Comparison of ENCODE assay signal across 8 mouse cellular contexts in genomic region chr4:119539836-119540532, GRCm38 (mm10). TPM values are rescaled to one million over a fixed set of nuclear protein-coding genes. Genes with fewer than 3 reads are reported as not detected.
DNase-seq lines count a peak whose midpoint lies in the region; ATAC-seq and TF ChIP-seq lines count a peak whose summit lies in the region.

No protein-coding gene starts in this region.

- no peak for TF ChIP-seq RAD21 in MEL (IDR thresholded peaks at IDR 0.05; ENCODE audit: low read depth, low read length)

- H3K4me1 ChIP-seq in MEL (ENCODE audit: control insufficient read depth in 1 of 2, insufficient read depth in 2 of 2, low read length in 2 of 2) = peaks cover 14 to 15% of the 10 kb centered on the region in 2 experiments
- H3K4me1 ChIP-seq in bone marrow macrophage, adult 2 months (ENCODE audit: control insufficient read depth, insufficient read depth, low read length) = peaks cover 24% of the 10 kb centered on the region
- H3K4me1 ChIP-seq in forebrain, embryonic 11.5 days (replicated peaks; ENCODE audit: control insufficient read depth, insufficient read depth, low read length) = peaks cover 4% of the 10 kb centered on the region; the same call in 1 of the 2 replicates

- ATAC-seq in forebrain, embryonic 11.5 days (replicated peaks; ENCODE audit: low FRiP score) = peak; percentile 89

- no peaks in the 10 kb centered on the region for H3K27me3 ChIP-seq in MEL (ENCODE audit: control insufficient read depth in 1 of 2, insufficient read depth in 2 of 2, low read length in 2 of 2)
- no peaks in the 10 kb centered on the region for H3K27me3 ChIP-seq in forebrain, embryonic 11.5 days (ENCODE audit: control insufficient read depth, insufficient read depth, low read length)

- peaks cover 0 to 25% of the 10 kb centered on the region in 2 experiments; a peak in 3 of 4 replicates for H3K36me3 ChIP-seq in MEL (ENCODE audit: control insufficient read depth in 1 of 2, insufficient read depth in 2 of 2, low read length in 2 of 2)
- no peaks in the 10 kb centered on the region for H3K36me3 ChIP-seq in forebrain, embryonic 11.5 days (ENCODE audit: control insufficient read depth, insufficient read depth, low read length)
- H3K36me3 ChIP-seq in macrophage (ENCODE audit: inconsistent target) = no peaks in the 10 kb centered on the region

- H3K9me3 ChIP-seq in MEL (replicated peaks; ENCODE audit: insufficient read depth, low read length) = no peaks in the 10 kb centered on the region
- no peaks in the 10 kb centered on the region for H3K9me3 ChIP-seq in forebrain, embryonic 11.5 days (ENCODE audit: control insufficient read depth, low read length)

- H3K4me2 ChIP-seq in forebrain, embryonic 11.5 days (ENCODE audit: low read depth, low read length, severe bottlenecking) = peak overlapping the region; percentile 80

- no peak for TF ChIP-seq CTCF in MEL (IDR thresholded peaks at IDR 0.05 in 2 of 3, conservative IDR thresholded peaks at IDR 0.05 in 1 of 3; ENCODE audit: control insufficient read depth in 1 of 3, insufficient read depth in 1 of 3, low read depth in 2 of 3, low read length in 3 of 3, poor library complexity in 1 of 3, severe bottlenecking in 1 of 3)
- TF ChIP-seq CTCF in bone marrow macrophage, adult 2 months (IDR thresholded peaks at IDR 0.05; ENCODE audit: low read depth, low read length) = no peak

- under 1% methylated on average over 40 of the region's 76 CpGs for WGBS in forebrain, embryonic 11.5 days
- under 1% methylated on average over 72 of the region's 76 CpGs for WGBS in macrophage (ENCODE audit: missing documents)

- intact Hi-C loops in heart, postnatal 10 days (cut with DNase I) = loop anchor here (2.0 to 5.0 kb wide), 3 partner anchors 87 to 293 kb away; no protein-coding TSS in a partner anchor

- peak; percentile 69 for DNase-seq in MEL (ENCODE audit: low read depth, low spot score)
- DNase-seq in forebrain, embryonic 11.5 days (ENCODE audit: low spot score) = peak; percentile 80
- DNase-seq in heart, postnatal 10 days = peak; percentile 56 to 61
- DNase-seq in layer of hippocampus, adult 9-11 months = peak; percentile 53
- DNase-seq in right cerebral cortex, adult 2 months (ENCODE audit: low spot score in 2 of 2) = peak; percentile 27 to 32
- peak; percentile 64 for DNase-seq in yolk sac, embryonic 10.5 days (ENCODE audit: low spot score)

- peak overlapping the region; percentile 97 for H3K9ac ChIP-seq in MEL (ENCODE audit: control insufficient read depth, low read depth, low read length, poor library complexity, severe bottlenecking)
- H3K9ac ChIP-seq in forebrain, embryonic 11.5 days (ENCODE audit: low read length) = peak overlapping the region; percentile 94

- H3K79me2 ChIP-seq in MEL (ENCODE audit: control insufficient read depth, insufficient read depth, low read length, poor library complexity) = peaks cover 42% of the 10 kb centered on the region
- peaks cover 48% of the 10 kb centered on the region for H3K79me2 ChIP-seq in macrophage (ENCODE audit: inconsistent target)

- TF ChIP-seq POLR2A in MEL (IDR thresholded peaks at IDR 0.05; ENCODE audit: control insufficient read depth in 1 of 2, insufficient read depth in 1 of 2, low read depth in 1 of 2, low read length in 2 of 2, poor library complexity in 1 of 2) = 0 out of 4 replicates have a peak, but pooled peaks of 1 of the 2 experiments have one; percentile 29
- TF ChIP-seq POLR2A in bone marrow macrophage, adult 2 months (IDR thresholded peaks at IDR 0.05; ENCODE audit: borderline replicate concordance, low read depth, low read length) = no peak

- H3K4me3 ChIP-seq in MEL (ENCODE audit: control insufficient read depth in 1 of 2, insufficient read depth in 1 of 2, low read depth in 2 of 2, low read length in 2 of 2) = peak overlapping the region; percentile 95
- H3K4me3 ChIP-seq in bone marrow macrophage, adult 2 months (ENCODE audit: insufficient read depth, low read length) = peak overlapping the region; percentile 98
- peak overlapping the region; percentile 93 for H3K4me3 ChIP-seq in forebrain, embryonic 11.5 days (ENCODE audit: low read depth, low read length)
- H3K4me3 ChIP-seq in macrophage (ENCODE audit: inconsistent target) = peak overlapping the region; percentile 56

- TF ChIP-seq EP300 in MEL (IDR thresholded peaks at IDR 0.05; ENCODE audit: low read depth in 1 of 2, low read length in 2 of 2) = no peak

- H3K27ac ChIP-seq in MEL (ENCODE audit: control insufficient read depth, low read depth, low read length) (peak overlapping the region; percentile 69), macrophage (peak overlapping the region; percentile 31)
- peak overlapping the region; percentile 78 for H3K27ac ChIP-seq in bone marrow macrophage, adult 2 months (ENCODE audit: insufficient read depth, low read depth, low read length)
- H3K27ac ChIP-seq in forebrain, embryonic 11.5 days (ENCODE audit: low read depth, low read length) = peak overlapping the region; percentile 96

TF ChIP-seq in MEL, 35 proteins besides CTCF, POLR2A, EP300 and RAD21 (continues in another document):
- no peak for TF ChIP-seq POLR2AphosphoS2 (IDR thresholded peaks at IDR 0.05; ENCODE audit: low read length)
- no peak for TF ChIP-seq TBP (IDR thresholded peaks at IDR 0.05; ENCODE audit: low read depth, low read length)
- no peak for TF ChIP-seq ETS1 (IDR thresholded peaks at IDR 0.05; ENCODE audit: low read depth, low read length)
- TF ChIP-seq ZMIZ1 (IDR thresholded peaks at IDR 0.05; ENCODE audit: low read depth, low read length) = no peak
- peak; percentile 98 for TF ChIP-seq MXI1 (IDR thresholded peaks at IDR 0.05; ENCODE audit: low read depth, low read length)
- TF ChIP-seq POLR2AphosphoS5 (IDR thresholded peaks at IDR 0.05; ENCODE audit: borderline replicate concordance, low read depth, low read length) = no peak
- TF ChIP-seq ZC3H11A (IDR thresholded peaks at IDR 0.05; ENCODE audit: low read depth, low read length) = no peak
- TF ChIP-seq CHD2 (IDR thresholded peaks at IDR 0.05; ENCODE audit: low read length) = no peak
- no peak for TF ChIP-seq SMC3 (IDR thresholded peaks at IDR 0.05; ENCODE audit: low read depth, low read length)
- TF ChIP-seq KAT2A (conservative IDR thresholded peaks at IDR 0.05; ENCODE audit: low read depth, low read length) = no peak
- TF ChIP-seq ZKSCAN1 (IDR thresholded peaks at IDR 0.05; ENCODE audit: low read depth, low read length) = no peak
- no peak for TF ChIP-seq RCOR1 (IDR thresholded peaks at IDR 0.05; ENCODE audit: low read depth, low read length)
- 0 out of 2 replicates have a peak, but pooled peaks have one; percentile 29 for TF ChIP-seq UBTF (IDR thresholded peaks at IDR 0.05; ENCODE audit: borderline replicate concordance, insufficient read depth, low read depth, low read length)
- TF ChIP-seq TCF12 (IDR thresholded peaks at IDR 0.05; ENCODE audit: low read depth, low read length) = 0 out of 2 replicates have a peak, but pooled peaks have one; percentile 7
- TF ChIP-seq GABPA (IDR thresholded peaks at IDR 0.05; ENCODE audit: low read depth, low read length) = no peak
- peak; percentile 86 for TF ChIP-seq SIN3A (IDR thresholded peaks at IDR 0.05; ENCODE audit: low read length)
- TF ChIP-seq MAZ (IDR thresholded peaks at IDR 0.05; ENCODE audit: low read depth, low read length) = no peak
- peak; percentile 67; the same call in 1 of the 2 replicates for TF ChIP-seq ZNF384 (IDR thresholded peaks at IDR 0.05; ENCODE audit: low read depth, low read length)
- no peak for TF ChIP-seq GATA1 (IDR thresholded peaks at IDR 0.05; ENCODE audit: low read depth, low read length)
- no peak for TF ChIP-seq CHD1 (IDR thresholded peaks at IDR 0.05; ENCODE audit: low read depth, low read length)

RNA-seq across cellular contexts. Expression of gene Frg2f1, which starts 0.7 kb away (rescaled TPM):
- 1.2 and 1.5 TPM in 2 replicates for total RNA-seq in MEL (2012; rRNA removed)
- polyA plus RNA-seq in MEL (2012; ENCODE audit: insufficient read depth in 1 of 2, insufficient read length in 2 of 2, low read depth in 1 of 2, low replicate concordance in 2 of 2, missing spikeins in 1 of 2) (1 to 10 TPM in 1 of 2 experiments, not detected in 1; 2.0 TPM), macrophage (2018) (1.6 to 2.7 TPM (median 2.4 TPM) in 3 replicates)
- 1.7 and 3.0 TPM in 2 replicates for polyA plus RNA-seq in bone marrow macrophage, adult 2 months (2012; ENCODE audit: insufficient read depth, insufficient read length, missing spikeins)
- 3.4 TPM in 2 replicates for polyA plus RNA-seq in forebrain, embryonic 11.5 days (2014; fragmentation: Nextera tagmentation; extraction: Ambion mirVana)
- 1 to 10 TPM; 4.8 to 7.9 TPM for total RNA-seq in heart, postnatal 10 days (2021)
- total RNA-seq in macrophage (2018; cell fraction: chromatin; rRNA removed) = 10 to 100 TPM in 5 of 26 experiments, 1 to 10 TPM in 18, under 1 TPM in 1, not detected in 2; 0.53 to 12.5 (median 4.5) TPM
- total RNA-seq in macrophage (2018; cell fraction: cytosol; rRNA removed) = 1 to 10 TPM in 25 of 26 experiments, under 1 TPM in 1; 0.99 to 4.2 (median 2.2) TPM
- total RNA-seq in macrophage (2018; cell fraction: nucleus; rRNA removed) = 10 to 100 TPM in 1 of 26 experiments, 1 to 10 TPM in 21, under 1 TPM in 2, not detected in 2; 0.54 to 11.7 (median 5.2) TPM

RNA-seq across cellular contexts. Expression of gene Foxj3, which starts 3.2 kb away (rescaled TPM):
- 11.0 and 11.7 TPM in 2 replicates for total RNA-seq in MEL (2012; rRNA removed)
- polyA plus RNA-seq in MEL (2012; ENCODE audit: insufficient read depth in 1 of 2, insufficient read length in 2 of 2, low read depth in 1 of 2, low replicate concordance in 2 of 2, missing spikeins in 1 of 2) (10 to 100 TPM in 1 of 2 experiments, not detected in 1; 27.0 TPM), macrophage (2018) (14.0 to 23.3 TPM (median 18.3 TPM) in 3 replicates)
- 24.0 and 26.6 TPM in 2 replicates for polyA plus RNA-seq in bone marrow macrophage, adult 2 months (2012; ENCODE audit: insufficient read depth, insufficient read length, missing spikeins)
- 27.9 and 30.9 TPM in 2 replicates for polyA plus RNA-seq in forebrain, embryonic 11.5 days (2014; fragmentation: Nextera tagmentation; extraction: Ambion mirVana)
- 10 to 100 TPM; 41.6 to 44.0 TPM for total RNA-seq in heart, postnatal 10 days (2021)
- total RNA-seq in macrophage (2018; cell fraction: chromatin; rRNA removed) = 10 to 100 TPM; 41.9 to 97.5 (median 70.8) TPM
- 10 to 100 TPM; 18.0 to 27.9 (median 21.8) TPM for total RNA-seq in macrophage (2018; cell fraction: cytosol; rRNA removed)
- total RNA-seq in macrophage (2018; cell fraction: nucleus; rRNA removed) = 10 to 100 TPM; 24.4 to 78.2 (median 45.9) TPM

RNA-seq across cellular contexts. Expression of gene Rimkla, which starts 47.6 kb away (rescaled TPM):
- total RNA-seq in MEL (2012; rRNA removed) = not detected in 2 replicates
- polyA plus RNA-seq in MEL (2012; ENCODE audit: insufficient read depth in 1 of 2, insufficient read length in 2 of 2, low read depth in 1 of 2, low replicate concordance in 2 of 2, missing spikeins in 1 of 2) (not detected), macrophage (2018) (not detected in 3 replicates)
- polyA plus RNA-seq in bone marrow macrophage, adult 2 months (2012; ENCODE audit: insufficient read depth, insufficient read length, missing spikeins) = not detected in 2 replicates
- 5.2 and 5.6 TPM in 2 replicates for polyA plus RNA-seq in forebrain, embryonic 11.5 days (2014; fragmentation: Nextera tagmentation; extraction: Ambion mirVana)
- total RNA-seq in heart, postnatal 10 days (2021) = 1 to 10 TPM; 1.3 to 1.5 TPM
- total RNA-seq in macrophage (2018; cell fraction: chromatin; rRNA removed) = not detected
- not detected for total RNA-seq in macrophage (2018; cell fraction: cytosol; rRNA removed)
- total RNA-seq in macrophage (2018; cell fraction: nucleus; rRNA removed) = not detected

Comparison
In these comparisons a context has a peak if more than half of its experiments do, and no peak if none do; other contexts are left out.
1. Peak in every context shown above with its lines: DNase-seq, ATAC-seq, H3K4me3 ChIP-seq and H3K27ac ChIP-seq.
2. DNase-seq: peak in every context shown above with its lines; median percentile 80 in forebrain, embryonic 11.5 days; 69 in MEL; 64 in yolk sac, embryonic 10.5 days; 58 in heart, postnatal 10 days; 53 in layer of hippocampus, adult 9-11 months; 30 in right cerebral cortex, adult 2 months.
3. H3K27ac ChIP-seq: peak in every context shown above with its lines; median percentile 96 in forebrain, embryonic 11.5 days; 78 in bone marrow macrophage, adult 2 months; 69 in MEL; 31 in macrophage.